Mouse (Mus musculus): ENCODE data around the gene Dnaaf1. TPM values are rescaled to one million over a fixed set of nuclear protein-coding genes. Genes with fewer than 3 reads are reported as not detected.

Gene Dnaaf1
- total RNA-seq, 1 experiment from 2014 or later: not detected

DNA sequence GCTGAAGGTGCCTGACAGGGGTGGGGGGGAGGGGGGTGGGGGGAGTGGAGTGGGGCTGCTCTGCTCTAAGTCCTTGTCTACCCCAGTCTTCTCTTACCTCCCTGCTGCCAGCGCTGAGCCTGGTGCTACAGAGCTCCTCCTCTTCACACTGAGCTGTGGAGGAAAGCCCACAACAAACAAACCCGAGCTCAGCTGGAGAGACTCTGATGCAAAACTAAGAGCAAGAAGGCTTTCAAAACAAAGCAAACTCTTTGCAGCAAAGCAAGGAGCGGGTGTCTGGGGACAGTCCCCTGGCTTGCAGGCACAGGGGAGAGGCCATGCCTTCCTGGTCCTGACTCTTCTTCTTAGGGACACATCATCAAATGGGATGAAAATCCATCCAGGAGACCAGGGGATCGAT lies 5.2 kb upstream of the Dnaaf1 start:
- ATAC-seq (replicated peaks; ENCODE audit: low read depth, poor library complexity, severe bottlenecking): no peak

DNA sequence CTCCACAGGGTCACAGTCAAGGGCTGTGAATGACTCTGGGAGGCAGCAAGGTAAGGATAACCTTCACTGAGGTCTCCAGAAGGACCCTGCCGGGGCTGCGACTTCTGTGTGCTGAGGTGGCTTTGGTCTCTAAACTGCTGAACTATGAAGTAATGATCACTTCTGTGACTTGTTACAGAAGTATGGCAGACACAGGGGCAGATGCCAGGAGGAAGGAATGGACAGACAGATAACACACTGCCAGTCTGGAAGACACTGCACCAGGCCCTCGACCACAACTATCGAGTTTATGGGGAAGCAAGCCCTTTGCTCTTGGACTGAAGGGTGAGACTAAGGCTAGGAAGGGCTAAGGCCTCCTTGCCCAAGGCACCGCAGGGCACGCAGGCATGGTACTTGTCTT lies 3.9 kb upstream of the Dnaaf1 start:
- ATAC-seq (replicated peaks; ENCODE audit: low read depth, poor library complexity, severe bottlenecking): peak; percentile 54

DNA sequence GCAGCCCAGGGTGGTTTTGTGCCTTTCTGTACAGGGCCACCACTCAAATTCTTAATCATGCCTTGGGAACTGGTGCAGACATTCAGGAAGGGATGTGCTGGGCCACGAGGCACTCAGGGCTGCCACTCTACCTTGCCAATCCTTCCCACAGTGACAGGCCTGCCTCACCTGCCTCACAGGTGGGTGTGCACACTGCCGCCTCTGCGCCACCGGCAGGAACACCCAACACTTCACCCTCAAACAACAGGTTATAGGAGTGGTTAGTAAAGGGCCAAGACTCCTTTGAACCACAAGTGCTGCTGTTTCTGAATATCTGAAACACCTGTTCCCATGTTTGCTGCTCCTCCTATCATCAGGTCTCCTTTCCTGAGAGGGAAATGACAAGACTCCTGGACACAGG lies 2.6 kb upstream of the Dnaaf1 start:
- no peak for ATAC-seq (replicated peaks; ENCODE audit: low read depth, poor library complexity, severe bottlenecking)

- ATAC-seq (replicated peaks; ENCODE audit: low read depth, poor library complexity, severe bottlenecking): no peak
These were observed 311 bp downstream of the Dnaaf1 start for GRCm38 (mm10) chr8:119575366-119575726.

GRCm38 (mm10) chr8:119579096-119579495 lies 4.1 kb downstream of the Dnaaf1 start:
- no peak for ATAC-seq (replicated peaks; ENCODE audit: low read depth, poor library complexity, severe bottlenecking)

GRCm38 (mm10) chr8:119580441-119581161 lies 5.6 kb downstream of the Dnaaf1 start:
- no peak for ATAC-seq (replicated peaks; ENCODE audit: low read depth, poor library complexity, severe bottlenecking)

GRCm38 (mm10) chr8:119585901-119586300 lies 10.9 kb downstream of the Dnaaf1 start:
- peak; percentile 78 for ATAC-seq (replicated peaks; ENCODE audit: low read depth, poor library complexity, severe bottlenecking)

DNA sequence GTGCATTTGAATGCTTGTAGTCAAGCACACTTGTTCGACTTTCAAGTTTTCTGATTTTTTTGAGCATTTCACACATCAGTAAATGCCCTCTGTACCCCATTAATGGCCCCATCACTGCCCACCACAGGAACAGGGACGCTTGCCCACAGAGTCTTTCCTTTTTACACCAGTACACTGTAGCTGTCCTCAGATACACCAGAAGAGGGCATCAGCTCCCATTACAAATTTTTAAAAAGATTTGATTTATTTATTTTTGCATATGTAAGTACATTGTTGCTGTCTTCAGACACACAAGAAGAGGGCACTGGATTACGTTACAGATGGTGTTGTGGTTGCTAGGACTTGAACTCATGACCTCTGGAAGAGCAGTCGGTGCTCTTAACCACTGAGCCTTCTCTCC lies 13.3 kb downstream of the Dnaaf1 start:
- ATAC-seq (replicated peaks; ENCODE audit: low read depth, poor library complexity, severe bottlenecking): no peak

GRCm38 (mm10) chr8:119588844-119589243 lies 13.8 kb downstream of the Dnaaf1 start:
- no peak for ATAC-seq (replicated peaks; ENCODE audit: low read depth, poor library complexity, severe bottlenecking)

- no peak for ATAC-seq (replicated peaks; ENCODE audit: low read depth, poor library complexity, severe bottlenecking)
These were observed 15.3 kb downstream of the Dnaaf1 start for GRCm38 (mm10) chr8:119590348-119590747.

- ATAC-seq (replicated peaks; ENCODE audit: low read depth, poor library complexity, severe bottlenecking): no peak
These were observed 16.4 kb downstream of the Dnaaf1 start for GRCm38 (mm10) chr8:119591456-119591855.

GRCm38 (mm10) chr8:119603771-119604170 lies 28.7 kb downstream of the Dnaaf1 start:
- ATAC-seq (replicated peaks; ENCODE audit: low read depth, poor library complexity, severe bottlenecking): no peak

GRCm38 (mm10) chr8:119604398-119604803 lies 29.4 kb downstream of the Dnaaf1 start:
- ATAC-seq (replicated peaks; ENCODE audit: low read depth, poor library complexity, severe bottlenecking): peak; percentile 50

DNA sequence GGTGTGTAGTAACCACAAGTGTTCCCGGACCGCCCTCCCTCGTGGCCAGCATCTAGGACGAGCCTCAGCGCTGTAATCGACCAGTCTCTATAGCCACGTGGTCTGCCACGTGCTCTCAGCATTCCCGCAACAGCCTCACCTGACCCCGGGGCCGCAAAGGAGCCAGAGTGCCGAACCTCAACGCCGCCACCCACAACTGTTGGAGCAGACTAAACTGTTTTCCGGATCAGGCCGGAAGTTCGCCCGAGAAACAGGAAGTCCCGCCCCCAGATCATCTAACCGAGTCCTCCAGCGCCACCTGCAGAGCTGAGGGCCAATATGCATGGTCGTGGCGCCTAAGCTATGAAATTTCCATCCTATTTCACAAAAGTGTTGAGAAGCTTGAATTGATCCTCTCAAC lies 30.0 kb downstream of the Dnaaf1 start, which contains the start of gene Taf1c:
TSS of gene Taf1c (minus strand) at position 227 of the 400 bp plus-strand sequence.
- ATAC-seq (replicated peaks; ENCODE audit: low read depth, poor library complexity, severe bottlenecking): peak; percentile 97

DNA sequence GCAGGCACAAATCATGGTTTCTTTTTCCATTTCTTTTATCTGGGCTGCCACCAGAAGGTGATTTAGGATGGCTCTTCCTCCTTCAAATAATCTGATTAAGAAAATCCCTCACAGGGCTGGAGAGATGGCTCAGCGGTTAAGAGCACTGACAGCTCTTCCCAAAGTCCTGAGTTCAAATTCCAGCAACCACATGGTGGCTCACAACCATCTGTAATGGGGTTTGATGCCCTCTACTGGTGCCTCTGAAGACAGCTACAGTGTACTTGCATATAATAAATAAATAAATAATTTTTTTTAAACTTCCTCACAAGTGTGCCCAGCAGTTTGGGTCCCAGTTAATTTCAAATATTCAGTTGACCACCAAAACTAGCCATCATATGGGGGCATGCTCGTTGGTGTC lies 31.2 kb downstream of the Dnaaf1 start:
- ATAC-seq (replicated peaks; ENCODE audit: low read depth, poor library complexity, severe bottlenecking): no peak

DNA sequence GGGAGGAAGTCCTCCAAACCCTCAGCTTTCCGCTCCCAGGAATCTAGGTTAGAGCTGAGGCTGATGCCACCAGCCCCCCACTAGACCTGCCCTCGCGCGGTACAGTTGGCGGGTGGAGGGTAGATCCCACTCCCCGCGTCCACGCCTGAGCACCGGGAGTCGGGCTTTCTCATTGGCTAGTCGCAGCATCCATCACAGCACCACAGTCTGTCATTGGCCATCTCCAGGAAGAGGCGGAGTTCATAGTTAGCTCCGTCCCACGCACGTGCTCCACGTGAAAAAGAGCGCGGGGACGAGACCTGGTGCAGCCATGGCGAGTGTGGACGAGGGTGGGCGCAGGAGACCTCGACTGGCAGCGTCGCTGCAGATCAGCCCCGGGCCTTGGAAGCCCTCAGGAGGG lies 37.4 kb downstream of the Dnaaf1 start, which contains the start of gene Adad2:
TSS of gene Adad2 (plus strand) at position 277 of the 400 bp plus-strand sequence.
- ATAC-seq (replicated peaks; ENCODE audit: low read depth, poor library complexity, severe bottlenecking): 0 out of 2 replicates have a peak, but pooled peaks have one; percentile 22

DNA sequence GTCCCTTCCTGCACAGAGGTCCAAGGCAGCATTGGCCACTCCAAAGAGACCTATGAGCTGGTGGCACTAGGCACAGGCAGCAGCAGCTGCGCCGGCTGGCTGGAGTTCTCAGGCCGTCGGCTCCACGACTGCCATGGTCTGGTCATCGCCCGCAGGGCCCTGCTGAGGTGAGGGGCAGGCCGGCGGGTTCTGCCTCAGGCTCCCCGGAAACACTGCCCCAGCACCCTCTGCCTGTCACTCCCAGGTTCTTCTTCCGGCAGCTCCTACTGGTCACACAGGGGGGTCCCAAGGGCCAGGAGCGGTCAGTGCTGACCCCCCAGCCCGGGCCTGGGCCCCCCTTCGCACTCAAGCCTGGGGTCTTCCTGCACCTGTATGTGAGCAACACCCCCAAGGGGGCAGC lies 40.1 kb downstream of the Dnaaf1 start:
- ATAC-seq (replicated peaks; ENCODE audit: low read depth, poor library complexity, severe bottlenecking): no peak

DNA sequence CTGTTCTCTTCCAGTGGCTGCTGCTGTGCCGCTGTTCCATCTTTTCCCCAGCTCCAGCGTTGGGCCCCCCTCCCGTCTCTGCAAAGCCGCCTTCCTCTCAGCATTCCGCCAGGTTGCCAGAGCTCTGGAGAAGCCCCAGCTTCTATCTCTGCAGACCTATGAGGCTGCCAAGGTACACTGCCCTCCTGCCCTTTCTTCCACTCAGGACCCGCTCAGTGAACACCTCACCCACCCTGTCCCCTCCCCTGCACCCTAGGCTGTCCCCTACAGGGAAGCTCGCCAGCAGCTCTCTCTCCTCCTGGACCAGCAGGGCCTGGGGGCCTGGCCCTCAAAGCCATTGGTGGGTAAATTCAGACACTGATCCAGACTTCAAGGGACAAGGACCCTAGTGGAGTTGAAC lies 41.3 kb downstream of the Dnaaf1 start:
- ATAC-seq (replicated peaks; ENCODE audit: low read depth, poor library complexity, severe bottlenecking): no peak

DNA sequence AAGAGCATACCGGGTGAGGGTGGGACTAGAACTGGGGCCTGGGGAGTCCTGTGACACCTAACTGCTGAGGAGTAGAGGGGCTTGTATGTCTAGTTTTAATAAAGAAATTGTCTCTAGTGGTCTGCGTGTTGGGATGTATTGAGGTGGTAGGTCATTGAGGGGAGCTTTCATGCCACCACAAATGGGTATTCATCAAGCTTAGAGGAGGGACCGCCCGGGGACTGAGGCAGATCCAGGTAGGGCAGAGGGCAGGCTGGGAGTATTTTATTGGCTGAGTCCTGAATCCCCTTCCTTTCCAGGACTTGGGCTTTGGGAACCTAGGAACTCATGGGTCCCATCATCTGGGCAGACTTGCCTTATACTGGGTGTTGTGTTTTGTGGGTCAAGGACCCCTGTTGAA lies 41.8 kb downstream of the Dnaaf1 start:
- no peak for ATAC-seq (replicated peaks; ENCODE audit: low read depth, poor library complexity, severe bottlenecking)

- ATAC-seq (replicated peaks; ENCODE audit: low read depth, poor library complexity, severe bottlenecking): no peak
These were observed 42.6 kb downstream of the Dnaaf1 start for GRCm38 (mm10) chr8:119617586-119617985.

DNA sequence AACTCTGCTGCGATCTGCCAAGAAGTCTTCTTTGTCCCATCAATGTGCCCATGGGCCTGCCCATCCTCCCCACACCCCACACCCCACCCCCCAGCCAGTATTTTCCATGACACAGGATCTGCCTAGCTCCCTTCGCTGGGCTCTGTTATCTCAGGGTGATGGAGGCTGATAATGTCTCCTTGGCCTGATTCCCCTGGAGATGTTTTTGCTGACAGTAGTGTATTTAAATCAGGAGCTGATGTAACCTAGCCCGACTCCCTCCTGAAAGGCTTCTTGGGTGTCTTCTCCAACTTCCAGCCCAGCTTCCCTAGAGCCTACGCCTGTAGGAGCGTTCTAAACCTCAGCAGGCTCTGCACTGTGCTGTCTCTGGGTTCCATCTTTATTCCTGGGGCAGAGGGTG lies 43.9 kb downstream of the Dnaaf1 start:
- no peak for ATAC-seq (replicated peaks; ENCODE audit: low read depth, poor library complexity, severe bottlenecking)
